Mouse (Mus musculus) heart, embryonic 13.5 days (tissue): ENCODE results near the gene Atp6v0a2. TPM values are rescaled to one million over a fixed set of nuclear protein-coding genes. Genes with fewer than 3 reads are reported as not detected.
"Not testable (repeated sequence)": the region's sequence is repeated elsewhere in the genome, so short reads cannot be mapped to it uniquely, and the experiment has no call there.

Source experiments
- ATAC-seq: fragments of 200-750 bp; cut with Nextera tagmentation; 2 replicates; pipeline ENCODE4 v1.8.0; 2017; ENCODE audit warnings: moderate TSS enrichment; ENCODE audit not compliant: insufficient number of reproducible peaks, low FRiP score, low TSS enrichment; ENCODE audit errors: extremely low read depth
- H3K27ac ChIP-seq: fragments of 300-500 bp; sonication (generic); replicated peaks from 2 replicates; pipeline ENCODE4 v1.5.1; 2015; ENCODE audit warnings: moderate library complexity, mild to moderate bottlenecking, inconsistent platforms
- H3K27me3 ChIP-seq: fragments of 300-500 bp; sonication (generic); replicated peaks from 2 replicates; pipeline ENCODE4 v1.6.1; 2015; ENCODE audit warnings: mild to moderate bottlenecking, inconsistent platforms
- H3K36me3 ChIP-seq: fragments of 300-500 bp; sonication (generic); 2 replicates; pipeline ENCODE4 v1.6.1; 2015; ENCODE audit warnings: mild to moderate bottlenecking, inconsistent platforms
- H3K4me1 ChIP-seq: fragments of 300-500 bp; sonication (generic); 2 replicates; pipeline ENCODE4 v1.6.1; 2015; ENCODE audit warnings: inconsistent platforms
- H3K4me2 ChIP-seq: fragments of 300-500 bp; sonication (generic); 2 replicates; pipeline ENCODE4 v1.6.1; 2015; ENCODE audit warnings: inconsistent platforms, mild to moderate bottlenecking, moderate library complexity
- H3K4me3 ChIP-seq: fragments of 300-500 bp; sonication (generic); 2 replicates; pipeline ENCODE4 v1.5.1; 2015; ENCODE audit warnings: moderate library complexity, mild to moderate bottlenecking, inconsistent platforms
- H3K9ac ChIP-seq: fragments of 300-500 bp; sonication (generic); 2 replicates; pipeline ENCODE4 v1.6.1; 2015; ENCODE audit warnings: inconsistent platforms, mild to moderate bottlenecking, moderate library complexity
- H3K9me3 ChIP-seq: fragments of 300-500 bp; sonication (generic); 2 replicates; pipeline ENCODE4 v1.6.1; 2016; ENCODE audit warnings: inconsistent platforms
- WGBS: fragments of 180-500 bp; shearing (Covaris S2); methylation state at CpG from one replicate; pipeline ENCODE4 v1.1.7; 2015; ENCODE audit warnings: mixed read lengths; 5-methylcytosine and 5-hydroxymethylcytosine counted together
- polyA plus RNA-seq: library from polyadenylated mRNA; unstranded; fragments of >200 nt; fragmentation: Nextera tagmentation; extraction: Ambion mirVana; gene quantifications from 2 replicates; pipeline ENCODE4 v1.2.1, GENCODE M21; 2015

The Atp6v0a2 gene
- polyA plus RNA-seq = 29.5 and 32.6 TPM in 2 replicates

DNA sequence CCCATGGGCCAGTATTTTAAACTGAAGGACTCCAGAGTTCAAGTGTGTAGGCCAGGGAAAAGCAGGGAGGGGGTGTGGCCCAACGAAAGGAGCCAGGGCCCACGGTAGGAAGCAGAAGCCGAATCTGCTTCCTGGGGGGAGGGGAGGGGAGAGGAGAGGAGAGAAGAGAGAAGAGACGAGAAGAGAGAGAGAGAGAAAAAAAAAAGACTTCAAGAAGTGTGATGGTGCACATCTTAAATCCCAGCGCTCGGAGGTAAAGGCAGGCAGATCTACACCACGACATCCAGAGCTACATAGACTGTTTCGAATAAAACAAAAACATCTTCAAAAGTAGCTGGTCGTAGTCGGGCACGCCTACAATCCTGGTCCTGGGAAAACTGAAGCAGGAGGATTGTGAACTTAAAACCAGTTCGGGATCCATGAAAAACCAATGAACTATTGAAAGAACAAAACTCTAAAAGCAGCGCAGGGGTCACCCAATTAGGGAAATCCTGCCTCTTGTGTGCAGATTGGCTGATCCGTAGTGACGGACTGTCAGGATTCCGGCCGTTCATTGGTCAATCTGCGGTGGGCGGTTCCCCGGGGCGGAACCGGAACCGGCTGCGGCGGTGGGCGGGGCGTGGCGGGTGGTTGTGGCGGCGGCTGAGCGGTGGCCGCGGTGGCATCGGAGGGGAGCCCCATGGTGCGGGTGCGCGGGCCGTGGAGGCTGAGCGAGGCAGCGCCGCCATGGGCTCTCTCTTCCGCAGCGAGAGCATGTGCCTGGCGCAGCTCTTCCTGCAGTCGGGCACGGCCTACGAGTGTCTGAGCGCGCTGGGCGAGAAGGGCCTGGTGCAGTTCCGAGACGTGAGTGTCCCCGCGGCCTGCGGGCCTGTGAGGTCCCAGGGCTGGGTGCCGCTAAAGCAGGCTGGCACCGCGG lies at the start of gene Atp6v0a2:
Atp6v0a2 (plus strand) TSS at position 129 of the 916 bp plus-strand sequence.
- Histone ChIP-seq H3K27ac (peak within 1 kb of the TSS; percentile 82), H3K4me2 (peak within 1 kb of the TSS; percentile 94), H3K36me3 (peaks cover 13% of the 10 kb centered on the region), H3K4me3 (peak within 1 kb of the TSS; percentile 97), H3K27me3 (no peaks in the 10 kb centered on the region), H3K9me3 (no peaks in the 10 kb centered on the region), H3K4me1 (peaks cover 18% of the 10 kb centered on the region), H3K9ac (peak within 1 kb of the TSS; percentile 95)
- WGBS = under 1% methylated on average over 52 of the region's 58 CpGs
- ATAC-seq = peak; percentile 88

DNA sequence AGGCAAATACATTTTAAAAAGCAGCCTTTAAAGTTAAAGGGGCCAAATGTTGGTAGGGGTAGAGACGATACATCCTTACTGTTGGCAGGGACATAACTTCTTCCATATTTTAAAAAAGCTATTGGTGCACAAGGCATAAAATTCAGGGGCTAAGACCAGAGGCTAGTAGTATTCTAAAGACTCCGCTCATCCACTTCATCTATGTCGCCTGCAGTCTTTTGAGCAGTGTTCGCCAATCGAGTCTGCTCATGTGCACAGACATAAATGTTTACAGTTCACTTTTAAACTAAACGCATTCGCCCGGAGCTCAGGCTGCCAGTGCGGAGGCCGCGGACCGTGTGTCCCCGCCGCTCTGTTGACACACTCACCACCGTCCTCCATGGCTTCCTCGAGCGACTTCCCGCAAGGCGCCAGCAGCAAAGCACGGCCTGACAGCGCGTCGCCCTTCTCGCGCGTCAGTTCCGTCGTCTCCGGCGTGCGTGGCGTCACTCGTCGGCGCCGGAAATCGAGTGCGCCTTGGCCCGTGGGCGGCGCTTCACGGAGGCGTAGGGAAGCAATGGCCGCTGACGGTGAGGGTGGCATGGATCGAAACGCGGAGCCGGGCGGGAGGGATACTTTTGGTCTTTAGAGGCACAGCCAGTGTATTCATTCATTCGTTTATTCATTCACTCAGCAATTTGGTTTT lies 49.6 kb upstream of the Atp6v0a2 start, which contains the start of the genes Eif2b1 and Gtf2h3:
Eif2b1 (minus strand) TSS at position 499 of the 685 bp plus-strand sequence.
Gtf2h3 (plus strand) TSS at position 508 of the 685 bp plus-strand sequence.
- ATAC-seq = peak; percentile 79; the same call in 1 of the 2 replicates
- Histone ChIP-seq H3K4me2 (peak within 1 kb of the TSS; percentile 83), H3K27me3 (no peaks in the 10 kb centered on the region), H3K36me3 (peaks cover 57% of the 10 kb centered on the region), H3K4me3 (peak within 1 kb of the TSS; percentile 76), H3K27ac (0 out of 2 replicates have a peak within 1 kb of the TSS, but pooled peaks have one; percentile 6), H3K9me3 (no peaks in the 10 kb centered on the region), H3K4me1 (peaks cover 18% of the 10 kb centered on the region), H3K9ac (peak within 1 kb of the TSS; percentile 89)
- under 1% methylated on average over 51 of the region's 51 CpGs for WGBS

DNA sequence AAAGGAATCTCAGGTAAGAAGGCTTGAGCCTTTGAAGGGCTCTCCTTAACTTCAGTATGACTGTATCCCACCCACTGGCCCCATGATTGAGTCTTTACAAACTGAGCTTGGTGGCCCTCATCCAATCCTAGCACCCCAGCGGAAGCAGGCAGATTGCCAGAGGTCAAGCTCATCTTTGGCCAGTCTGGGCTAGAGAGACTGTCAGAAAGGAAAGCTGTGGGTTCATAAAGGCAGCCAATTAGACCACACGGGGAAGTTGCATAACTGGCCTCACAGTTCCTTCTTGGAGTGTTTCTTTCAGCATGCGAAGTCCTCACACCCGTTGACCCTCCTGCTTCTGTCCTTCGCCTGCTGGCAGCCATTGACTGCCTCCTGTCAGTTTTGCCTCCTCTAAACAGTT lies 45.9 kb upstream of the Atp6v0a2 start:
- H3K27ac ChIP-seq = no peak overlapping the region
- WGBS = 81% methylated on average over 5 of the region's 5 CpGs
- H3K4me1 ChIP-seq = peaks cover 18% of the 10 kb centered on the region
- no peak overlapping the region for H3K9ac ChIP-seq
- H3K27me3 ChIP-seq = no peaks in the 10 kb centered on the region
- H3K4me3 ChIP-seq = no peak overlapping the region
- ATAC-seq = no peak
- H3K36me3 ChIP-seq = peaks cover 57% of the 10 kb centered on the region
- H3K9me3 ChIP-seq = no peaks in the 10 kb centered on the region
- H3K4me2 ChIP-seq = no peak overlapping the region

DNA sequence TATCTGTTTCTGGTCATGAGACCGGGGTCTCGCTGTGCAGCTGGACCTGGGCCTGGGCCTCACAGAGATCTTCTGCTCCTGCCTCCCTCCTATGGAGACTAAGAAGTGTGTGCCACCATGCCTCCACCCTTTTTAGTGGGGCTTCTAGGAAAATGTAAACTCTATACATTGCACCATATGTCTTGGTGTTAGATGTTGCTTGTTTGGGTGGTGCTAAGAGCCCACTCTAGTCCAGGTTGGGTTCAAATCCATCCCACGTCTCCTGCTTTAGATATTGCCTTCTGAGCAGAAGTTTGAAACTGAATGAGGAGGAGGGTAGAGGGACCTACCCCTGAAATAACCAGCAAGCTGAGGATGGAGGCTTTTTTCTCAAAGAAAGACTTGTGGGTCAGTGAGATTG lies 35.6 kb upstream of the Atp6v0a2 start:
- 94% methylated on average over 3 of the region's 3 CpGs for WGBS
- Histone ChIP-seq H3K4me3 (no peak overlapping the region), H3K9ac (no peak overlapping the region), H3K9me3 (no peaks in the 10 kb centered on the region), H3K27me3 (no peaks in the 10 kb centered on the region), H3K36me3 (peaks cover 88% of the 10 kb centered on the region), H3K4me2 (no peak overlapping the region), H3K4me1 (no peaks in the 10 kb centered on the region), H3K27ac (no peak overlapping the region)
- ATAC-seq = no peak

DNA sequence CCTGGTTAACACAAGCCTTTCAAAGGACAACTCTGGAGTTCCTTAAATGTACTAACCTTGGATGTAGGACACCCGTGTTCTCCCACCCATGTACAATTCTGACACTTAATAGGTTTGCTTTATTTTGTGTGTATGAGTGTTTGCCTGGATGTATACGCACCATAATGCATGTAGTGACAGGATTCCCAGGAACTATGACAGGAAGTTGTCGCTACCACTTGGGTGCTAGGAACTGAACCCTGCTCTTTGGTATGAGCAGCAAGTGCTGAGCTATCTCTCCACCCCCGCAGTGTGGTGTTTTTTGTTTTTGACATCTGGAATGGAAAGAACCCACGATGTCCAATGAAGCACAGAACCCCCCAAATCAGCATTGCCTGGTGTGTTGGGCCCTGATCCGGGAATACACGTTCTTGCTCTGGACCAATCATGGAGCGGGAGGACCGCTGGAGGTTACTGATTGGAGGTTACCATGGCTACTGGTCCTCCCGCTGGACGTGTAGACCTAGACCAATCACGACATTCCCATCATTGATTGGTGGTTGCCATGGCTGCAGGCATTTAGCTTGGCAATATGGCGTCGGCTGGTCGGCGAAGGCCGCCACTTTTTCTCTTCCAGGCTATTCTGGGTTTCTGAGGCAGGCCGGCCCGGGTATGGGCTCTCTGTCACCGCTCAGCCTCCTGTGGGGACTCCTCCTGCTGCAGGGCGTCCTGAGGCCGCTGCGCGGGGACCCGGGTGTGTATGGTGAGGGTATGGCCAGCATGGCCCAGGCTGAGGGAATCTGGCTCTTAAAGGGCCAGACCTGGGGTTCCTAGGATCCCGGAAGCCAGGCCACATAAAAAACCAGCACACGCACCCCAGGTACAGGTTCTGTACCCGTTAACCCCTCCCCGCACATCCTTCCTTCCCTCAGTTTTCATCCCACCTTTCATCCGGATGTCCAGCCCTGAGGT lies 29.9 kb upstream of the Atp6v0a2 start:
- 6% methylated on average over 30 of the region's 30 CpGs for WGBS
- Histone ChIP-seq H3K9me3 (no peaks in the 10 kb centered on the region), H3K36me3 (peaks cover 38% of the 10 kb centered on the region), H3K27me3 (no peaks in the 10 kb centered on the region), H3K4me3 (peak overlapping the region; percentile 85), H3K9ac (peak overlapping the region; percentile 84), H3K27ac (no peak overlapping the region), H3K4me1 (peaks cover 7% of the 10 kb centered on the region), H3K4me2 (peak overlapping the region; percentile 90)
- peak; percentile 88 for ATAC-seq

DNA sequence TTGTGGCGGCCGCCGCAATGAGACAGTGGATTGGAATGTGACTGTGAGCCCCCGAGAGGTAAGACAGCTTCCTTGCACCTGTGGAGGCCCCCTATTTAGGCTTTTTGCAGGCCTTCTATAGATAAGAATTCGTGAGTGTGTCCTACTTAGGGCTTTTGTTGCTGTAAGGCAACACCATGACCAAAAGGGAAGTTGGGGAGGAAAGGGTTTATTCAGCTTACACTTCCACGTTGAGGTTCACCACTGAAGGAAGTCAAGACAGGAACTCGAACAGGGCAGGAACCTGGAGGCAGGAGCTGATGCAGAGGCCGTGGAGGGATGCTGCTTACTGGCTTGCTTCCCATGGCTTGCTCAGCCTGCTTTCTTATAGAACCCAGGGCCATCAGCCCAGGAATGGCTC lies 28.6 kb upstream of the Atp6v0a2 start:
- H3K4me2 ChIP-seq = peak overlapping the region; percentile 90
- WGBS = 41% methylated on average over 8 of the region's 8 CpGs
- not testable (repeated sequence) for ATAC-seq

DNA sequence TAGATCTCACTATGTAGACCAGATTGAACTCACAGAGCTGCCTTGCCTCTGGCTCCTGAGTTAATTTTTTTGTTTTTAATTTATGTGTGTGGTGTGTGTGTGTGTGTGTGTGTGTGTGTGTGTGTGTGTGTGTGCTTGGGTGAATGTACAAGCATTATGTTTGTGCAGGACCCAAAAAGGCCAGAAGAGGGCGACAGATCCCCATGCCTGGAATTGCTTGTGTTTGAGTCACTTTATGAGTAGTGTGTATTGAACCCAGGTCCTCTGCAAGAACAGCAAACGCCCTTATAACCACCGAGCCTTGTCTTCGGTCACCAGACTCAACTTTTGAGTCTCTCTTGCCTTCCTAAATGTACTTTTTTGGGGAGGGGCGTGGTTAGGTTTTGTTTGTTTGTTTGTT lies 26.0 kb upstream of the Atp6v0a2 start:
- Histone ChIP-seq H3K4me3 (no peak overlapping the region), H3K36me3 (peaks cover 4% of the 10 kb centered on the region), H3K4me1 (peaks cover 7% of the 10 kb centered on the region), H3K27ac (no peak overlapping the region), H3K4me2 (no peak overlapping the region), H3K9ac (no peak overlapping the region), H3K9me3 (no peaks in the 10 kb centered on the region), H3K27me3 (no peaks in the 10 kb centered on the region)
- no peak for ATAC-seq
- WGBS = 60% methylated on average over 5 of the region's 5 CpGs

More for the DNA sequence above, 28.6 kb upstream of the Atp6v0a2 start:
- H3K27ac ChIP-seq, H3K4me1 ChIP-seq, H3K27me3 ChIP-seq, H3K9ac ChIP-seq, H3K9me3 ChIP-seq: not testable (repeated sequence)
- H3K36me3 ChIP-seq = peaks cover 29% of the 10 kb centered on the region
- peak overlapping the region; percentile 85 for H3K4me3 ChIP-seq

DNA sequence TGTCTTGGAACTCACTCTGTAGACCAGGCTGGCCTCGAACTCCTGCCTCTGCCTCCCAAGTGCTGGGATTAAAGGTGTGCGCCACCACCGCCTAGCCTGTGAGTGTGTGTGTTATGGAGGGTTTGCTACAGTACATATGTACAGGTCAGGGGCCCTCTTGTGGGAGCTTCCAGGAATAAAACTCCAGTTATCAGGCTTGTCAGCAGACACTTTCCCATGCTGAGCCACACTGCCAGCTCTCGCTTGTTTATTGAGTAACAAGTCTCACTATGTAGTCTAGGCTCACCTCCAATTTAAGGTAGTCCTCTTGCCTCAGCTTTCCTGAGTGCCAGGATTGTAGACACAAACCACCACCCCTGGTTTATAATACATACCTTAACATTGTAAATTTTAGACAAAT lies 24.1 kb upstream of the Atp6v0a2 start:
- H3K9ac ChIP-seq = no peak overlapping the region
- H3K9me3 ChIP-seq = no peaks in the 10 kb centered on the region
- H3K36me3 ChIP-seq = peaks cover 3% of the 10 kb centered on the region; the same call in 1 of the 2 replicates
- no peak overlapping the region for H3K27ac ChIP-seq
- ATAC-seq = no peak
- WGBS = 57% methylated on average over 4 of the region's 4 CpGs
- H3K4me1 ChIP-seq = peaks cover 3% of the 10 kb centered on the region
- H3K4me2 ChIP-seq = no peak overlapping the region
- H3K27me3 ChIP-seq = no peaks in the 10 kb centered on the region
- no peak overlapping the region for H3K4me3 ChIP-seq

DNA sequence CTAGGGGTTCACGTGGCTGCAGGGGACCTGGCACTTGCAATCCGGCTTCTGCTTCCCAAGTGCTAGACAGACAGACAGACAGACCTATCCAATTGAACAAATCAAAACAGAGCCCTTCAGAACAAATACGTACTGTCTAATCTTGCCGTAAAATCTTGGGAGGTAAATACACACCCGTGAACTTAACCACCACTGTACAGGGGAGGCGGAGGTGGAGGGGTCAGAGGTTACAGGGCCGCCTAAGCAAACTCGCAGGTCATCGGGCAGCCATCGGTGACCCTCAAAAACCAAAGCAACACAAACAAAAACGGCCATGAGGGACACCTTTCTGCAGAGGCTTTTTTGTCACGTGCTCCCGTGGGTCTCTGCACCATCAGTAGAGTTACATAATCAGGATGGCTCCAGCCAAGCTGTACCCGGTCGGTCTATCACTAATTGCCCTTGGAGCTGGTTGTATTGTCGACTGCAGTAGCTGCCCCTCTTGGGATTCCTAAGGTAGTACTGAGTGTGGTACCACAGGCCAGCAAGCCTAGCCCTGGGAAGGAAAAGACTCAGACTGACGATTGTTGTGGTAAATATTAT lies 23.2 kb upstream of the Atp6v0a2 start:
- Histone ChIP-seq H3K9me3 (no peaks in the 10 kb centered on the region), H3K4me2 (no peak overlapping the region), H3K4me1 (no peaks in the 10 kb centered on the region), H3K9ac (no peak overlapping the region), H3K4me3 (no peak overlapping the region), H3K36me3 (peaks cover 3% of the 10 kb centered on the region; the same call in 1 of the 2 replicates), H3K27me3 (no peaks in the 10 kb centered on the region), H3K27ac (no peak overlapping the region)
- no peak for ATAC-seq
- WGBS = 81% methylated on average over 17 of the region's 17 CpGs

DNA sequence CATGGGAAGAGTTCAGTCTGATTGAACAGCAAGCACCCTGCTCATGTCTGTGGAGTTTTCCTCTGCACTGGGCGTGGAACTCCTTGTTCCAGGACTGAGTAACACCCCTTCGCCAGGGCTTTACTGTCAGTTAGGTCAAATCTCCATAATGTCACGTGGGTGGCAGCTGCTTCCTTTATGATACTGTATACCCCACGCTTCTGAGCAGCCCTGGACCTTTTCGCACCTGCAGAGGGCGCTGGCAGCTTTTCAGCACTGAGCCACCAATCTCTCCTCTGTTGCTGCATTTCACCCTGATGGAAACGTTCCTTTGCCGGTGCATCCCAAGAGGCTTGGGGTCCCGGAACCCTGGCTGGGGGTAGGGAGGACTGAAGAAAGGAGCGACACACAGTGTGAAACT lies 17.4 kb upstream of the Atp6v0a2 start:
- Histone ChIP-seq H3K27ac (no peak overlapping the region), H3K4me3 (no peak overlapping the region), H3K9me3 (no peaks in the 10 kb centered on the region), H3K4me1 (no peaks in the 10 kb centered on the region), H3K27me3 (no peaks in the 10 kb centered on the region), H3K36me3 (peaks cover 8% of the 10 kb centered on the region), H3K9ac (no peak overlapping the region), H3K4me2 (no peak overlapping the region)
- WGBS = 64% methylated on average over 10 of the region's 10 CpGs
- no peak for ATAC-seq
